Mouse (Mus musculus): Measurements from ENCODE around the gene Babam2.

Gene Babam2

GRCm38 (mm10) chr5:32110651-32111050 lies 413.2 kb downstream of the Babam2 start:
- in situ Hi-C loops (cut with MboI, MseI), result no loop called here

GRCm38 (mm10) chr5:32112206-32112916 lies 414.9 kb downstream of the Babam2 start:
- in situ Hi-C loops (cut with MboI, MseI), result no loop called here

GRCm38 (mm10) chr5:32120901-32121376 lies 423.5 kb downstream of the Babam2 start:
- in situ Hi-C loops (cut with MboI, MseI), result no loop called here

GRCm38 (mm10) chr5:32121936-32122335 lies 424.5 kb downstream of the Babam2 start:
- in situ Hi-C loops (cut with MboI, MseI), result no loop called here

GRCm38 (mm10) chr5:32122363-32122762 lies 424.9 kb downstream of the Babam2 start:
- in situ Hi-C loops (cut with MboI, MseI), result no loop called here

- in situ Hi-C loops (cut with MboI, MseI), result no loop called here
Observed at GRCm38 (mm10) chr5:32124957-32125356, 427.5 kb downstream of the Babam2 start.

- in situ Hi-C loops (cut with MboI, MseI), result no loop called here
Observed at GRCm38 (mm10) chr5:32127226-32127625, 429.7 kb downstream of the Babam2 start.

- in situ Hi-C loops (cut with MboI, MseI), result no loop called here
Observed at GRCm38 (mm10) chr5:32127927-32128326, 430.4 kb downstream of the Babam2 start.

- in situ Hi-C loops (cut with MboI, MseI), result loop anchor here (10.0 kb wide), 1 partner anchor 438 kb away; the partner anchor contains the start of genes Babam2 and Rbks
Observed at GRCm38 (mm10) chr5:32132971-32133501, 435.6 kb downstream of the Babam2 start.

GRCm38 (mm10) chr5:32133549-32134004 lies 436.1 kb downstream of the Babam2 start:
- in situ Hi-C loops (cut with MboI, MseI), result loop anchor here (10.0 kb wide), 1 partner anchor 439 kb away; the partner anchor contains the start of genes Babam2 and Rbks

- in situ Hi-C loops (cut with MboI, MseI), result loop anchor here (10.0 kb wide), 1 partner anchor 439 kb away; the partner anchor contains the start of genes Babam2 and Rbks
Observed at GRCm38 (mm10) chr5:32134051-32134732, 436.7 kb downstream of the Babam2 start.
